Mouse (Mus musculus): ENCODE measurements around the gene Rxfp2. TPM values are rescaled to one million over a fixed set of nuclear protein-coding genes. Genes with fewer than 3 reads are reported as not detected.

Gene Rxfp2
- polyA plus RNA-seq, 1 experiment, result not detected

DNA sequence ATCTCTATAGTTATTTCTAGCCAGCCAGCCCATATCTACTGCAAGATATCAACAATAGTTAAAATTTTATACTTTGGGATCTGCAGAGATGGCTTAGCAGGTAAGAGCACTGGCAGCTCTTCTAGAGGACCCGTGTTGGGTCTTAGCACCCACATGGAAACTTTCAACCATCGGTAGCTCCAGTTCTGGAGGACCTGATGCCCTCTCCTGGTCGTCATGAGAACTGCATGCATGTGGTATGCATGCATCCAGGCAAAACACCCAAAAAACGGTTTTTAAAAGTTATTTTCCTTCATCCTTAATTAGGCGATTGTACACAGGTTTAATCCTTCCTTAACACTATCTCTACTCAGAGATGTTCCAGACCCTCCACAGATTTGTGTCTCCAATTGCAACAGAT lies 40.4 kb downstream of the Rxfp2 start:
- H3K79me2 ChIP-seq (ENCODE audit: control insufficient read depth, insufficient read depth), result no peaks in the 10 kb centered on the region
- no peak overlapping the region for H3ac ChIP-seq (ENCODE audit: control insufficient read depth, insufficient read length)
- no peak for TF ChIP-seq TCF12 (IDR thresholded peaks at IDR 0.05; ENCODE audit: insufficient read depth, poor library complexity, severe bottlenecking)
- no peak for TF ChIP-seq MYOD1 (IDR thresholded peaks at IDR 0.05; ENCODE audit: control insufficient read depth in 1 of 3, insufficient read length in 2 of 3, low read depth in 2 of 3)
- no peak overlapping the region for H3K4me2 ChIP-seq (ENCODE audit: low read depth)
- H3K27me3 ChIP-seq (ENCODE audit: control insufficient read depth, insufficient read depth, insufficient read length), result no peaks in the 10 kb centered on the region
- no peaks in the 10 kb centered on the region for H3K36me3 ChIP-seq (ENCODE audit: control insufficient read depth, insufficient read depth)
- H3K4me3 ChIP-seq, result no peak overlapping the region

DNA sequence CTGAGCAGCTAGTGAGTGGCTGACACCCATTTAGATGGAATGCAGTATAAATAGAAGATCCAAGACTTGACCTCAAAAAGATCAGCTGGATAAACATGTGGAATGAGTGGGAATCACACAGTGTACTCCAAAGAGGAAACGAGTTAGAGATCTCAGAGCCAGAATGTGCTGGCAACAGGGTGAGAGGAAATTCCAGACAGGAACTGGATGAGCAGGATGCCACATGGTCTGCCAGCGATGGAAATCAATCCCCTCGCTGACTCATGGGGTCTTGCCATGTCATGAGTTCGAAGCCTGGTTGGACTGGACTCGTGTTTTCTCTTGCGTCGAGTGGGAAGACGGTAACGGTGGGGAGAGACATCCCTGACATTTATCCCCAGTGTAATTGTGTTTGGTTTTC lies 41.0 kb downstream of the Rxfp2 start:
- H3K36me3 ChIP-seq (ENCODE audit: control insufficient read depth, insufficient read depth), result no peaks in the 10 kb centered on the region
- no peaks in the 10 kb centered on the region for H3K27me3 ChIP-seq (ENCODE audit: control insufficient read depth, insufficient read depth, insufficient read length)
- no peaks in the 10 kb centered on the region for H3K79me2 ChIP-seq (ENCODE audit: control insufficient read depth, insufficient read depth)
- H3K4me3 ChIP-seq, result no peak overlapping the region
- TF ChIP-seq POLR2A (IDR thresholded peaks at IDR 0.05; ENCODE audit: insufficient read length, low read depth) (no peak), E2F4 (IDR thresholded peaks at IDR 0.05; ENCODE audit: insufficient read depth) (no peak), TCF3 (IDR thresholded peaks at IDR 0.05; ENCODE audit: insufficient read length, low read depth) (no peak), POLR2AphosphoS2 (IDR thresholded peaks at IDR 0.05; ENCODE audit: insufficient read length, low read depth) (no peak), TCF12 (IDR thresholded peaks at IDR 0.05; ENCODE audit: insufficient read depth, poor library complexity, severe bottlenecking) (no peak), MYOG (IDR thresholded peaks at IDR 0.05; ENCODE audit: control insufficient read depth in 1 of 3, insufficient read depth in 1 of 3, insufficient read length in 2 of 3, low read depth in 2 of 3) (no peak), SRF (IDR thresholded peaks at IDR 0.05; ENCODE audit: control insufficient read depth, insufficient read length, low read depth) (no peak), MYOD1 (IDR thresholded peaks at IDR 0.05; ENCODE audit: control insufficient read depth in 1 of 3, insufficient read length in 2 of 3, low read depth in 2 of 3) (no peak)
- H3ac ChIP-seq (ENCODE audit: control insufficient read depth, insufficient read length), result no peak overlapping the region
- no peak overlapping the region for H3K4me2 ChIP-seq (ENCODE audit: low read depth)

DNA sequence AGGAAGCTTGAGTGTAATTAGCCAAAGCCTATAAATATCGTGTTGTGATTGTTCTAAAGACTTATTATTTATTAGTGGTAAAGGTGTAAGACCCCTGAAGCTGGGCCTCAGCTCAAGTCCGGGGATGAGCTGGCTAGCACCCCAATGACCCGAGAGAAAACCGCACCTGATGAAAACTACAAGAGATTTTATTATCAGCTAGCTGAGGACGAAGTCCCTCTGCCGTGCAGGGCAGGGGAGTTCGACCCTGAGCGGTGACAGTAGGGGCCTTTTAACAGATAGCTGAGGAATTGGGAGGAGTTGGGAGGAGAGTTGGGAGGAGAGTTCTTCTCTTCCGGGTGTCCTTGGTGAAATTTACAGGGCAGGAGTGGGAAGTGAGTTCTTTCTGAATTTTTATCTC lies 42.6 kb downstream of the Rxfp2 start:
- TF ChIP-seq CEBPB (IDR thresholded peaks at IDR 0.05; ENCODE audit: insufficient read depth, poor library complexity, severe bottlenecking) (no peak), MAX (IDR thresholded peaks at IDR 0.05; ENCODE audit: low read depth) (no peak), TCF12 (IDR thresholded peaks at IDR 0.05; ENCODE audit: insufficient read depth, poor library complexity, severe bottlenecking) (no peak), USF1 (IDR thresholded peaks at IDR 0.05; ENCODE audit: low read depth) (no peak), MYOG (IDR thresholded peaks at IDR 0.05; ENCODE audit: control insufficient read depth in 1 of 3, insufficient read depth in 1 of 3, insufficient read length in 2 of 3, low read depth in 2 of 3) (no peak), SRF (IDR thresholded peaks at IDR 0.05; ENCODE audit: control insufficient read depth, insufficient read length, low read depth) (no peak), POLR2A (IDR thresholded peaks at IDR 0.05; ENCODE audit: insufficient read length, low read depth) (no peak)
- Histone ChIP-seq H3K4me3 (no peak overlapping the region), H3ac (ENCODE audit: control insufficient read depth, insufficient read length) (no peak overlapping the region), H3K27me3 (ENCODE audit: control insufficient read depth, insufficient read depth, insufficient read length) (no peaks in the 10 kb centered on the region), H3K79me2 (ENCODE audit: control insufficient read depth, insufficient read depth) (no peaks in the 10 kb centered on the region), H3K36me3 (ENCODE audit: control insufficient read depth, insufficient read depth) (no peaks in the 10 kb centered on the region), H3K4me2 (ENCODE audit: low read depth) (no peak overlapping the region)

DNA sequence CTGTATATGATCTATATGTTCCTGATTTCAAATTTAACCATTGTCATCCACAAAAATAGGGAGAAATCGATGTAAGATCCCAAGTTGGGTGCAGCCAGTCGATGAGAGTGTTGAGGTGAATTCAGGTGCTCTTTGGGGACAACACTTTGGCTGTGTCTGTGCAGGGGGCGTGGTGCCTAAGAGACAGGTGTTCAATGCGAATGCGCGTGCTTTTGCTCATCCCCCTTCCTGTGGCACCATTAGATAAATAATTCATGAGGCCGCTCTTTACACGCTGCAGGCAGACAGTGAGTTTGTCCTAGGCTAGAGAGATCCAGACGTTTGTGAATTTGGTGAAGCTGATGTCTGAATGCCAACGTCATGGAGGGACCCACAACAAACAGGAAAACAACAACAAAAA lies 45.8 kb downstream of the Rxfp2 start:
- Histone ChIP-seq H3K4me3 (no peak overlapping the region), H3K27me3 (ENCODE audit: control insufficient read depth, insufficient read depth, insufficient read length) (no peaks in the 10 kb centered on the region), H3K79me2 (ENCODE audit: control insufficient read depth, insufficient read depth) (no peaks in the 10 kb centered on the region), H3ac (ENCODE audit: control insufficient read depth, insufficient read length) (no peak overlapping the region), H3K36me3 (ENCODE audit: control insufficient read depth, insufficient read depth) (no peaks in the 10 kb centered on the region), H3K4me2 (ENCODE audit: low read depth) (no peak overlapping the region)
- no peak for TF ChIP-seq SRF (IDR thresholded peaks at IDR 0.05; ENCODE audit: control insufficient read depth, insufficient read length, low read depth)
- no peak for TF ChIP-seq E2F4 (IDR thresholded peaks at IDR 0.05; ENCODE audit: insufficient read depth)

DNA sequence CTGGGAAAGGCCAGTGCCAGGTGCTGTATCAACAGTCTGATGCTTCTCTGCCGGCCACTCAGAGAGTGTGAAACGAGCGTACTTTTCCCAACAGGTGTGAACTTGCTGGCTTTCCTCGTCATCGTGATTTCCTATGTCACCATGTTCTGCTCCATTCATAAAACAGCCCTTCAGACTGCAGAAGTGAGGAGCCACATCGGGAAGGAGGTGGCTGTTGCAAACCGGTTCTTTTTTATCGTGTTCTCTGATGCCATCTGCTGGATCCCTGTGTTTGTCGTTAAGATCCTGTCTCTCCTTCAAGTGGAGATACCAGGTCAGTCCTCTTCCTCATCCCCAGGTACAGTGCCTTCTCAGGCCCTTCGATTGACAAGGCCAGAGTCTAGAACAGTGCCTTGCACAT lies 51.6 kb downstream of the Rxfp2 start:
- Histone ChIP-seq H3K36me3 (ENCODE audit: control insufficient read depth, insufficient read depth) (no peaks in the 10 kb centered on the region), H3K4me3 (no peak overlapping the region), H3K27me3 (ENCODE audit: control insufficient read depth, insufficient read depth, insufficient read length) (no peaks in the 10 kb centered on the region), H3ac (ENCODE audit: control insufficient read depth, insufficient read length) (no peak overlapping the region), H3K79me2 (ENCODE audit: control insufficient read depth, insufficient read depth) (no peaks in the 10 kb centered on the region), H3K4me2 (ENCODE audit: low read depth) (no peak overlapping the region)
- TF ChIP-seq MAX (IDR thresholded peaks at IDR 0.05; ENCODE audit: low read depth) (no peak), SRF (IDR thresholded peaks at IDR 0.05; ENCODE audit: control insufficient read depth, insufficient read length, low read depth) (no peak), REST (IDR thresholded peaks at IDR 0.05; ENCODE audit: insufficient read depth, insufficient read length) (no peak), POLR2AphosphoS2 (IDR thresholded peaks at IDR 0.05; ENCODE audit: insufficient read length, low read depth) (no peak), MYOD1 (IDR thresholded peaks at IDR 0.05; ENCODE audit: control insufficient read depth in 1 of 3, insufficient read length in 2 of 3, low read depth in 2 of 3) (no peak), CEBPB (IDR thresholded peaks at IDR 0.05; ENCODE audit: insufficient read depth, poor library complexity, severe bottlenecking) (no peak), E2F4 (IDR thresholded peaks at IDR 0.05; ENCODE audit: insufficient read depth) (no peak), TCF3 (IDR thresholded peaks at IDR 0.05; ENCODE audit: insufficient read length, low read depth) (no peak), TCF12 (IDR thresholded peaks at IDR 0.05; ENCODE audit: insufficient read depth, poor library complexity, severe bottlenecking) (no peak), POLR2A (IDR thresholded peaks at IDR 0.05; ENCODE audit: insufficient read length, low read depth) (no peak), MYOG (IDR thresholded peaks at IDR 0.05; ENCODE audit: control insufficient read depth in 1 of 3, insufficient read depth in 1 of 3, insufficient read length in 2 of 3, low read depth in 2 of 3) (no peak), USF1 (IDR thresholded peaks at IDR 0.05; ENCODE audit: low read depth) (no peak)

Measured in myocyte (in vitro differentiated cells).